Mouse (Mus musculus) C2C12 (cell line): ENCODE results near the gene Dscam.

ENCODE experiments used
- CTCF ChIP-seq: IDR thresholded peaks from one replicate; pipeline ENCODE4 v1.5.1; 2011; ENCODE audit not compliant: control insufficient read depth, insufficient read depth, insufficient read length
- MYOD1 ChIP-seq: IDR thresholded peaks from one replicate; pipeline ENCODE4 v1.6.1; 2011; ENCODE audit warnings: low read depth; ENCODE audit not compliant: control insufficient read depth, insufficient read length

- TF ChIP-seq CTCF (no peak), MYOD1 (no peak)
These were observed 535.8 kb downstream of the Dscam start for GRCm38 (mm10) chr16:96634791-96635143.
